Mouse (Mus musculus) heart, embryonic 13.5 days (tissue): Measurements from ENCODE around the gene Tmcc3. TPM values are rescaled to one million over a fixed set of nuclear protein-coding genes. Genes with fewer than 3 reads are reported as not detected.

Experiments
- ATAC-seq: fragments of 200-750 bp; cut with Nextera tagmentation; 2 replicates; pipeline ENCODE4 v1.8.0; 2017; ENCODE audit warnings: moderate TSS enrichment; ENCODE audit not compliant: insufficient number of reproducible peaks, low FRiP score, low TSS enrichment; ENCODE audit errors: extremely low read depth
- H3K27ac ChIP-seq: fragments of 300-500 bp; sonication (generic); replicated peaks from 2 replicates; pipeline ENCODE4 v1.5.1; 2015; ENCODE audit warnings: moderate library complexity, mild to moderate bottlenecking, inconsistent platforms
- H3K27me3 ChIP-seq: fragments of 300-500 bp; sonication (generic); replicated peaks from 2 replicates; pipeline ENCODE4 v1.6.1; 2015; ENCODE audit warnings: mild to moderate bottlenecking, inconsistent platforms
- H3K36me3 ChIP-seq: fragments of 300-500 bp; sonication (generic); 2 replicates; pipeline ENCODE4 v1.6.1; 2015; ENCODE audit warnings: mild to moderate bottlenecking, inconsistent platforms
- H3K4me1 ChIP-seq: fragments of 300-500 bp; sonication (generic); 2 replicates; pipeline ENCODE4 v1.6.1; 2015; ENCODE audit warnings: inconsistent platforms
- H3K4me2 ChIP-seq: fragments of 300-500 bp; sonication (generic); 2 replicates; pipeline ENCODE4 v1.6.1; 2015; ENCODE audit warnings: inconsistent platforms, mild to moderate bottlenecking, moderate library complexity
- H3K4me3 ChIP-seq: fragments of 300-500 bp; sonication (generic); 2 replicates; pipeline ENCODE4 v1.5.1; 2015; ENCODE audit warnings: moderate library complexity, mild to moderate bottlenecking, inconsistent platforms
- H3K9ac ChIP-seq: fragments of 300-500 bp; sonication (generic); 2 replicates; pipeline ENCODE4 v1.6.1; 2015; ENCODE audit warnings: inconsistent platforms, mild to moderate bottlenecking, moderate library complexity
- H3K9me3 ChIP-seq: fragments of 300-500 bp; sonication (generic); 2 replicates; pipeline ENCODE4 v1.6.1; 2016; ENCODE audit warnings: inconsistent platforms
- WGBS: fragments of 180-500 bp; shearing (Covaris S2); methylation state at CpG from one replicate; pipeline ENCODE4 v1.1.7; 2015; ENCODE audit warnings: mixed read lengths; 5-methylcytosine and 5-hydroxymethylcytosine counted together
- polyA plus RNA-seq: library from polyadenylated mRNA; unstranded; fragments of >200 nt; fragmentation: Nextera tagmentation; extraction: Ambion mirVana; gene quantifications from 2 replicates; pipeline ENCODE4 v1.2.1, GENCODE M21; 2015

Tmcc3 gene
- polyA plus RNA-seq, 1 experiment from 2014 or later: 6.2 TPM

DNA sequence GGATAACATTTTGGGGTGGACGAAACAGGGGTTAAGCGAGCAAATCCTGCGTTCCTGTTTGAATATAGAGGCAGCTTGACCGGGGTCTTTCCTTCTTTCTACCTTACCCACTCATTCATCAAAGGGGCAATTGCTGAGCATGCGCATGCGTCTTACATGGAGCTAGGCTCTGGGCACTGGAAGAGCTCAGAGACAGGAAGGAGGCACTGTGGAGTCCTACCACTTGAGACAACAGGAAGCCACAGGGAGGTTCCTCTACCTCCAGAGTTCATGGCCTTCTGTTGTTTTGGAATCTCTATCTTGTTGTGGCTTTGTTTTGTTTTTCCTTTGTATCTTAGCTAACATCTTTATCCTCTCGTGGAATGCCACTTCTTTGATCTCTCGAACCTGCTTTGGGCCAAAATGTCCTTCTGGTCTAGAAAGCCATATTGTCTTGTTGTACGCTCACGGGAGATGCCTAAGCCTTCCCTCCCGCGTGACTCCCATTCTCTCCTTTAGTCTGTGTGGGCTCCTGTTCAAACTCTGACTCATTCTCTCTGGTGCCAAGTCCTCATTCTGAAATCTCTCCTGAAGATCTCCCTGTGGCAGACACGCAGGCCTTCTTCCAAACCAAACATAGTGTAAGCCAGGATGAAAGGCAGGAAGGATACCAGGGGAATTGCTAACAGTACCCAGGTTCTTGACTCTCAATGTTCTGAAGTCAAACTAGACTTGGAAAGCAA is 168.8 kb downstream of the Tmcc3 start:
- WGBS: 68% methylated on average over 13 of the region's 13 CpGs
- ATAC-seq: no peak
- H3K4me2 ChIP-seq: 0 out of 2 replicates have a peak overlapping the region, but pooled peaks have one; percentile 18

DNA sequence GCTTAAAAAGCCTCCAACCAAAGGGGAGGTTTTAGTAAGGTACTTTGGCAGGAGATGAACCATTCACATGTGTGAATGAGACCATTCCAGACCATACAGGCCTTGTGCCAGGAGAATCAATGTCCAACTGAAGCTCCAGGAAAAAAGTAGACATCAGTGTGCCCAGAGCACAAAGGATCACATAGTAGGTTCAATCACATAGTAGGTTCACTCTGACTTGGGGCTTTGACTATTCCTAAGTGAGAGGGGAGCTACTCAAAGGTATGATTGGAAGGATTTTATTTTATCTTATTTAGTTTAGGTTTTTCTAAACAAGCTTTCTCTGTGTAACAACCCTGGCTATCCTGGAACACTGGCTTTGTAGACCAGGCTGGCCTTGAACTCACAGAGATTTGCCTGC is 169.9 kb downstream of the Tmcc3 start:
- H3K9me3 ChIP-seq: peaks cover 7% of the 10 kb centered on the region; the same call in 1 of the 2 replicates
- no peak overlapping the region for H3K4me2 ChIP-seq
- ATAC-seq: no peak
- no peak overlapping the region for H3K4me3 ChIP-seq
- H3K36me3 ChIP-seq: no peaks in the 10 kb centered on the region
- H3K9ac ChIP-seq: no peak overlapping the region
- no peaks in the 10 kb centered on the region for H3K27me3 ChIP-seq
- 0 out of 2 replicates have a peak overlapping the region, but pooled peaks have one; percentile 41 for H3K27ac ChIP-seq
- H3K4me1 ChIP-seq: peaks cover 26% of the 10 kb centered on the region

More for the DNA sequence above, 168.8 kb downstream of the Tmcc3 start:
- H3K4me3 ChIP-seq: no peak overlapping the region
- peak overlapping the region; percentile 41 for H3K27ac ChIP-seq
- no peaks in the 10 kb centered on the region for H3K36me3 ChIP-seq
- H3K4me1 ChIP-seq: peaks cover 15% of the 10 kb centered on the region
- H3K9me3 ChIP-seq: peaks cover 7% of the 10 kb centered on the region; the same call in 1 of the 2 replicates
- H3K27me3 ChIP-seq: no peaks in the 10 kb centered on the region
- H3K9ac ChIP-seq: no peak overlapping the region

DNA sequence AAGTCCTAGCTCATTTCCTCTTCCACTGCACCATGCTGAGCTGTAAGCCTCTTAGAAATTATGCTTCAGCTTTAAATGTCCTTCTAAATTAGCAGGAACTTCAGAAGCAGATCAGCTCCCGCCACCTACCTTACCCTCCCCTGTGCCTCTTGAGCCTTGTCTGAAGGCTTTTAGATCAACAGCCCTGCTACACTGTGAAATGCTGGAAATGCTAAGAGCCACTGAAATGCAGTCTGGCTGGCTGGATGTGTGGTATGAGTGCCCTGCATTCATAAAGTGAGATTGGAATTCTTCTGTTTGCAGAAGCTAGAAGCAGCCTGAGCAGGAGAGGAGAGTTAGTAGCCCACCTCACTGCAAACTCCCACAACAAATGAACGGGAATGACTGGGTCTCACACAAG is 174.4 kb downstream of the Tmcc3 start:
- 61% methylated on average over 2 of the region's 2 CpGs for WGBS
- Histone ChIP-seq H3K9ac (no peak overlapping the region), H3K9me3 (peaks cover 7% of the 10 kb centered on the region; the same call in 1 of the 2 replicates), H3K4me2 (no peak overlapping the region), H3K36me3 (no peaks in the 10 kb centered on the region), H3K27me3 (no peaks in the 10 kb centered on the region), H3K27ac (peak overlapping the region; percentile 40), H3K4me1 (peaks cover 16% of the 10 kb centered on the region), H3K4me3 (no peak overlapping the region)
- no peak for ATAC-seq

DNA sequence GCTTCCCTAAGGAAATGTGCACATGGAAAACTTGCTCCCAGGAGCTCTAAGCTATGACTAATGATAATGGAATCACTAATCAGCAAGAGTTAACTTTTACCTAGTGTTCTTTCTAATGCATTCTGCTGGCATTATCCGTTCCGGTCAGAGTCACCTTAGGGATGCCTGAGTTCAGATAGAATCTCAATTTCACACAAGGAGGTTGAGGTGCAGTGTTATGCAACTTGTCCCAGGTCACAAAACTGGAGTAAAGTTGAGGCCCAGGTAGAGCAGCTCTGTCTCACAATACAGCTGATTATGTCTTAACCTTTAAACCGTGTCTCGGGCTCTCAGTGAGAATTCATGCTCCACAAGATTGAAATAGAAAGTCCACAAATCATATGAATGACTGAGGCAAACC is 177.8 kb downstream of the Tmcc3 start:
- WGBS: 87% methylated on average over 4 of the region's 4 CpGs
- Histone ChIP-seq H3K27ac (no peak overlapping the region), H3K36me3 (no peaks in the 10 kb centered on the region)

DNA sequence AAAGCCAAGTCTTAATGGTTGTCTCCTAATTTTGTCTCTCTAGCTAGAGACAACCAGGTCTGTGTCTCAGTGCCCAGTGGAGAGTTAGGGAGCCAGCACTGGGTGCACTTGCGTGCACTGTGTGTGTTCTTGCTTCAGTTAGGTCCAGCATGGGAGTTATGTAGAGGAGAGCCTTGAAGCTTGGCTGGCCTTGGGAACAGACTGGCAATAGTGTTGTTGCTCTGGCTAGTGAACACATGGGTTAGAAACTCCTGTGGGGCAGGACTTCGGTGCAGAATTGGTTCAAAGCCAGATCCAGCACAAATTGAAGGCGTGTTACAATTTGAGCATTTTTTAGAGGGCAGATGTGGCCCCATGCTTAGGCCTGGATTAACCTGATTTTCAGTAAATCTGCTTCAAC is 179.3 kb downstream of the Tmcc3 start:
- no peak for ATAC-seq
- Histone ChIP-seq H3K4me1 (peaks cover 25% of the 10 kb centered on the region), H3K27ac (no peak overlapping the region), H3K4me2 (no peak overlapping the region), H3K4me3 (no peak overlapping the region), H3K27me3 (no peaks in the 10 kb centered on the region), H3K9ac (no peak overlapping the region), H3K36me3 (no peaks in the 10 kb centered on the region), H3K9me3 (no peaks in the 10 kb centered on the region)
- WGBS: 88% methylated on average over 3 of the region's 3 CpGs

More for the DNA sequence above, 177.8 kb downstream of the Tmcc3 start:
- H3K4me3 ChIP-seq: no peak overlapping the region
- no peak overlapping the region for H3K9ac ChIP-seq
- no peaks in the 10 kb centered on the region for H3K27me3 ChIP-seq
- no peak for ATAC-seq
- H3K9me3 ChIP-seq: no peaks in the 10 kb centered on the region
- no peak overlapping the region for H3K4me2 ChIP-seq
- peaks cover 23% of the 10 kb centered on the region for H3K4me1 ChIP-seq

DNA sequence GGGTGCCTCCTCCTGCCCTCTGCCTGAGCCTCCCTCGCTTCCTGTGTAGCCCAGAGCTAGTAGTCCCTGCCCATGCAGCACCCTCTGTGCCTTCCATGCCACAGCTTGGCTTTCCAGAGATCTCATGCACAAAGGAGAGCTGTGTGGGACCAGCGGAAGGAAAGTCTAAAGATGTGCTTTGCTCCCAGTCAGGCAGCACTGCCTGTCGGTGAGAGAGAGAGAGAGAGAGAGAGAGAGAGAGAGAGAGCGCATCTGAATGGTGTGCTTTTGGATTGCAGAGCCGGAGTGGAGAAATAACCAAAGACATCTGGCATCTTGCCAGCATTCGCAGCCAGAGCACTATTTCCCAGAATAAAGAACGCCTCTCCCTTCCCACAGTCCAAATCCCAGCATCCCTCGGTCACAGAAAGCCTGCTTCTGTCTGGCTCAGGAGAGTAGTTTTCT is 182.7 kb downstream of the Tmcc3 start:
- no peaks in the 10 kb centered on the region for H3K27me3 ChIP-seq
- no peaks in the 10 kb centered on the region for H3K9me3 ChIP-seq
- 16% methylated on average over 8 of the region's 8 CpGs for WGBS
- H3K4me1 ChIP-seq: peaks cover 15% of the 10 kb centered on the region
- peak overlapping the region; percentile 59 for H3K9ac ChIP-seq
- no peaks in the 10 kb centered on the region for H3K36me3 ChIP-seq
- peak overlapping the region; percentile 62 for H3K27ac ChIP-seq
- H3K4me3 ChIP-seq: peak overlapping the region; percentile 12
- peak; percentile 31; the same call in 1 of the 2 replicates for ATAC-seq
- peak overlapping the region; percentile 56 for H3K4me2 ChIP-seq

DNA sequence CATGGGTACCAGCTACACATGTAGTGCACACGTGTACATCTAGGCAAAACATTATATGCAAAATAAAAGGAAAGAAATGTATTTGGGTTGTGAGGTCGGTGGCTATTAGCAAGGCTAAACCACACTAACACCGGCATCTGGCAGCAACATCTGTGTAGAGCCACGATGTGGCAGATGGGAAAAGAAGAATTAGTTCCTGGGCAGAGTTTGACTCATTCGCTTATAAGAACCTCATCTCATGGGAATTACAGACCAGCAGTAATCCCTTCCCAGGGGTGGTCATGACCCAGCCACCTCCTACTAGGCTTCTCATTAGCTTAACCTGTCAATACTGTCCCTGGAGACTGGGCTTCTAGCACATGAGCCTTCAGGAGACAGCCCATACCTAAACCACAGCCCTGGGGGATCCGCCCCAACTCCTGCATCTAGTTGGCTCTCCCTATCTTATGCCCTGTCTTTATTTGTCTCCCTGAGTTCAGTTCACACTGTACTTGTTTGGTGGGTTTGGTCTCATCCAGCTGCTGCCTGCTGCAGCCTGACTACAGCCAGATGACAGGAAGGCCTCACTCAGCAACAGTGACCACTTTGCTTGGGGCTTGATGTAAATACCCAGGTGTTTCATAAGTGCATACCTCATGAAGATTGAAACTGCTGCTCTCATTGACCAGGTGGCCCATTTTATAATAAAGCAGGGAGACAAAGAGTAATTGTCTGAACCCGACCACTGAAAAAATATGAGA is 183.9 kb downstream of the Tmcc3 start:
- ATAC-seq: no peak
- Histone ChIP-seq H3K4me1 (peaks cover 21% of the 10 kb centered on the region), H3K36me3 (no peaks in the 10 kb centered on the region), H3K4me3 (no peak overlapping the region), H3K9ac (no peak overlapping the region), H3K4me2 (no peak overlapping the region), H3K27ac (no peak overlapping the region), H3K27me3 (no peaks in the 10 kb centered on the region), H3K9me3 (no peaks in the 10 kb centered on the region)
- 79% methylated on average over 7 of the region's 7 CpGs for WGBS

DNA sequence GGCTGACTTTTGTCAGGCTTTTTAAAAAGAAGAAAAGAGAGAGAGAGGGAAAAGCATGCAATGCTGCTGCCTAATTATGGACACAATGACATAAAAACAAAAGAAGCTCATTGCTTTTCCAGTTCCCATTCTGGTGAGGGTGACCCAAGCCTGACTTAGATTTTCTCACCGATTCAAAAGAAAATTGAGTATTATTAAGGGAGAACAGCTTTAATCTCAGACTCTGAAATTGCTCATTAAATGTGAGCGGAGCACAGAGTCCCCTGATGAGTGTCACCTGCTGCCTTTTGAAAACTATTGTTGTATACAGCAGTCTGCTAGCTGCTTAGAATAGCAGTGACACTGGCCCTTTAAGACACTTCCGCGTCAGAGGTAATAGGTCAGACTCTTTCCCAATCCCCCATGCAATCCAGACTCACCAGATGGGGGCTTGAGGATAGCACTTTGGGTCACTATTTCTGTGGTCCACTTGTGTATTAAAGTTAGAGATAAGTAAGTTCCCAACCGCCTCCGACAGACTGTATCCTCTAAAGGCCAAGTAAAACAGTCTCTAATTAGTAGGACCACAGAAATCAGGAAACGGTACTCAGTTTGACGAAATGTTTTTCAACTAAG is 185.2 kb downstream of the Tmcc3 start:
- Histone ChIP-seq H3K27me3 (no peaks in the 10 kb centered on the region), H3K36me3 (no peaks in the 10 kb centered on the region), H3K4me1 (peaks cover 24% of the 10 kb centered on the region), H3K4me2 (no peak overlapping the region), H3K9me3 (no peaks in the 10 kb centered on the region), H3K4me3 (no peak overlapping the region), H3K27ac (no peak overlapping the region), H3K9ac (no peak overlapping the region)
- 66% methylated on average over 8 of the region's 8 CpGs for WGBS
- ATAC-seq: no peak

DNA sequence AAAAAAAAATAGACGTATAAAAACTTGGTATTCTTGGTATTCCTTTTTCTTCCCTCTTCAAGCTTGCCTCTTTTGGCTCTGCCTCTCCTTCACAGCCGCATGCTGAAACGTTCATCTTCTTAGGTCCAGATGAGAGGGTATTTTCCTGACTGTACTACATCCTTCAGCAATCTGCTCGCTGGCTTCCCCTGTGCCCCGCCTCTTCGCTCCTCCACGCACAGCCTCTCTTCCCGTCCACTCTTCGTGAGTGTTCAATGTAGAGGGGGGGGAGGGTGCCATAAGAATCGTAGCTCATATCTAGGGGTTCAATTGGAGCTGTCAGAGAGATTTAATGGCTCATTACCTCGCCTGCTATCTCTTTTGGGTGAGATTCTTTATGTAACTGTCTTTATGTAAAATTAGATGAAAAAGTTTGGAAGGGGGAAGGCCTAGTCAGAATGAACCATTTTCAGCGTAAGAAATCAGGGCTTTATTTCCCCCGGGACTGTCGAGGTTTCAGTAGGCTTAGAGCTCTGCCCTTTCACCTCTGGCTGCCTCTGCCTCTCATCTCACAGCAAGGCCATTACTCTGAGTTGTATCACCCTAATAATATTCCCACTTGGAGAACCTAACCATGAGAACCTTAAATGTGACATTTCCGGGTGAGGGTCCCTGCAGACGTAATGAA is 188.6 kb downstream of the Tmcc3 start:
- Histone ChIP-seq H3K9ac (no peak overlapping the region), H3K4me2 (no peak overlapping the region), H3K4me1 (peaks cover 29% of the 10 kb centered on the region), H3K27me3 (no peaks in the 10 kb centered on the region), H3K36me3 (no peaks in the 10 kb centered on the region), H3K27ac (no peak overlapping the region), H3K9me3 (no peaks in the 10 kb centered on the region), H3K4me3 (no peak overlapping the region)
- no peak for ATAC-seq
- 41% methylated on average over 16 of the region's 16 CpGs for WGBS

DNA sequence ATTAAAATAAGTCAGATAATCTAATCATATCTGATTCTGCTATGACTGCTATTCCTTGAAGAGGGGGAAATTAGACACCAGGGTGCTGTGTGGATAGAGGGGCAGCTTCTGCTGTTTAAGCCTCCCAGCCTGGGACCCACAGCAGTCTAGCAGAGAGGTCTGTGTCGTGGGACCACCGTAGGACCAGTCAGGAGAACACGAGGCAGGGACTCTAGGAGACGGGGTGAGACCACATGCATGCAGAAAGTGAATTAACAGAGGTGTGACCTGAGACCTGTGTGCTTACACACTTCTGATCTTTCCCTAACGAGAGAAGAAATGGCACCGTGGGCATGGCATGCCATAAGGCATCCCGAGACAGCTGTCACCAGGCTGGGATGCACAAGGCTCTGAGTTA is 189.1 kb downstream of the Tmcc3 start:
- 77% methylated on average over 7 of the region's 7 CpGs for whole genome bisulfite sequencing
- ATAC-seq: no peak
- no peak overlapping the region for H3K4me3 ChIP-seq

DNA sequence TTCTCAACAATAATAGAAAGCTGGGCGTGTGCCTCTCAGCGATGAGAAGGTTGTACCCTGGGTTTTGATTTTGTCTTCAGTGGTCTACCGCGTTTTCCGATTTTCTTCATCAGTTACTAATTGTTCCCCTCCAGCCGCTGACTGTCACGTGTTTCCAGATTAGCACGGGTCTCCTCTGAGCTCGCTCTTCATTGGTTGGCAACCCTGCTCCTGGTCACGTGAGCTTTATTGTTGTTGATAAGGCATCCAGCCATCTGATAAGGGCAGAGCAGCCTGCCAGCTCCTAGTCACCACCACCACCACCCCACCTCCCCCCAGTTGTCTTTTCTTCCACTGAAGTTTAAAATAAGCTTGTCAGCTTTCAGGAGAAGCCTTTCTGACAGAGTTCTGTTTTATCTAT is 190.0 kb downstream of the Tmcc3 start:
- no peaks in the 10 kb centered on the region for H3K9me3 ChIP-seq
- no peak for ATAC-seq
- no peak overlapping the region for H3K27ac ChIP-seq
- H3K4me1 ChIP-seq: peaks cover 29% of the 10 kb centered on the region
- 56% methylated on average over 10 of the region's 10 CpGs for WGBS
- no peak overlapping the region for H3K4me2 ChIP-seq
- no peaks in the 10 kb centered on the region for H3K27me3 ChIP-seq
- H3K36me3 ChIP-seq: no peaks in the 10 kb centered on the region
- no peak overlapping the region for H3K9ac ChIP-seq
- no peak overlapping the region for H3K4me3 ChIP-seq

More for the DNA sequence above, 189.1 kb downstream of the Tmcc3 start:
- Histone ChIP-seq H3K27ac (no peak overlapping the region), H3K9ac (no peak overlapping the region), H3K36me3 (no peaks in the 10 kb centered on the region), H3K4me1 (peaks cover 29% of the 10 kb centered on the region), H3K4me2 (no peak overlapping the region), H3K9me3 (no peaks in the 10 kb centered on the region), H3K27me3 (no peaks in the 10 kb centered on the region)
